Mouse (Mus musculus): ENCODE measurements around the gene Gfm2. TPM values are rescaled to one million over a fixed set of nuclear protein-coding genes. Genes with fewer than 3 reads are reported as not detected.

The Gfm2 gene
- polyA plus RNA-seq, 1 experiment from 2014 or later: 33.5 TPM

DNA sequence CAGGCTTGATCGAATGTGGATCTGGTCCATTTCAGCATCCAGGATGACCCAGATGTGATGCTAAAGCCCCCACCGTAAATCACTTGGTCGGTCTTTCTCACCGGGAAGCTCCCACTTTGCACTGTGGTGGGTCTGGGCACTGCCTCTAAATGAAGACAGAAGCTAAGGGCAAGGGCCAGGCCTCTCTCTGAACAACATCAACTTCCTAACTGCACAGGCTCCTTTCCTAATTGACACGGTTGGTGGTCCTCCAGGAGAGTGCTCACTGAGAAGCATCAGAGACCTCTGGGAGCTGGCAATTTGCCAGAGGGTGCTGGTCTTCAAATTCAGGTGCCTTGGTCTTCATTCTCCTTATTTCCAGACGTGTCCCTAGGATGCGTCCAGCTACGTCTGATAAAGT is 86.1 kb downstream of the Gfm2 start:
- H3K4me2 ChIP-seq (replicated peaks; ENCODE audit: low read depth, low read length): no peak overlapping the region
- peaks cover 4% of the 10 kb centered on the region; the same call in 1 of the 2 replicates for H3K9me3 ChIP-seq (ENCODE audit: low read length)
- no peaks in the 10 kb centered on the region for H3K27me3 ChIP-seq (ENCODE audit: insufficient read depth, low read length)
- peak overlapping the region; percentile 24; the same call in 1 of the 2 replicates for H3K27ac ChIP-seq (ENCODE audit: low read length)
- no peak overlapping the region for H3K9ac ChIP-seq (replicated peaks; ENCODE audit: low read length)
- 53% methylated on average over 8 of the region's 8 CpGs for WGBS
- H3K4me1 ChIP-seq (ENCODE audit: insufficient read depth, low read length): peaks cover 7% of the 10 kb centered on the region
- peak; percentile 55; the same call in 1 of the 2 replicates for ATAC-seq (ENCODE audit: low FRiP score, low TSS enrichment)
- H3K4me3 ChIP-seq (ENCODE audit: low read length): no peak overlapping the region
- H3K36me3 ChIP-seq (ENCODE audit: insufficient read depth, low read length): no peaks in the 10 kb centered on the region

DNA sequence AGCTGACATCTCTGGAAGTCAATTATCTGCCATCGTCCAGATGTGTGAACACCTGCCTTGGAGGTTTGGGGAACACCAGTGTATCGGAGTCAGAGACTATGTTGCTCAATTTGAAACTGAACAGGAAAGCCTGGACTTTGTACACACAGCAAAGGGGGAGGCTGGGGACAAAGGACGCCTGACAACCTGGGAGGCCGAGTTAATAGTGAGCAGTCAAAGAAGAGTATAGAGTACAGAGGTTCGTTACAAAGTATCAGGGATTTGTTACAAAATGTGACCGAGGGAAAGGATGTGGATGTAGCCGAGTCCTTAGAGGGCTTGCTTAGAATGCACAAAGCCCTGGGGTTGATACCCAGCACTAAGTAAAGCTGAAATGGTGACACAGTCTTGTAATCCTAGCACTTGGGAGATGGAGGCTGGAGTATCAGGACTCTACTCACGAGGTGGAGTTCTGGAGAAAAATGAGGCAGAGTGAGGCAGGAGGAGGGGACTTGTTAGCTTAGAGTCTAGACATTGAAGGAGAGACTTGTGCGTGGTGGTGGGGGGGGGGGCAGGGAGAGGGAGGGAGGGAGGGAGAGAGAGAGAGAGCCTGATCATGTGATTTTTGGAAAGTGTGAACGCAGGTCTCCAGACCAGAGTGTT is 86.7 kb downstream of the Gfm2 start:
- Histone ChIP-seq H3K27ac (ENCODE audit: low read length) (0 out of 2 replicates have a peak overlapping the region, but pooled peaks have one; percentile 50), H3K36me3 (ENCODE audit: insufficient read depth, low read length) (no peaks in the 10 kb centered on the region), H3K4me1 (ENCODE audit: insufficient read depth, low read length) (peaks cover 7% of the 10 kb centered on the region), H3K9ac (replicated peaks; ENCODE audit: low read length) (no peak overlapping the region), H3K9me3 (ENCODE audit: low read length) (peaks cover 4% of the 10 kb centered on the region; the same call in 1 of the 2 replicates), H3K4me2 (replicated peaks; ENCODE audit: low read depth, low read length) (peak overlapping the region; percentile 50), H3K4me3 (ENCODE audit: low read length) (no peak overlapping the region), H3K27me3 (ENCODE audit: insufficient read depth, low read length) (no peaks in the 10 kb centered on the region)
- WGBS: 54% methylated on average over 10 of the region's 10 CpGs
- peak; percentile 84 for ATAC-seq (ENCODE audit: low FRiP score, low TSS enrichment)

DNA sequence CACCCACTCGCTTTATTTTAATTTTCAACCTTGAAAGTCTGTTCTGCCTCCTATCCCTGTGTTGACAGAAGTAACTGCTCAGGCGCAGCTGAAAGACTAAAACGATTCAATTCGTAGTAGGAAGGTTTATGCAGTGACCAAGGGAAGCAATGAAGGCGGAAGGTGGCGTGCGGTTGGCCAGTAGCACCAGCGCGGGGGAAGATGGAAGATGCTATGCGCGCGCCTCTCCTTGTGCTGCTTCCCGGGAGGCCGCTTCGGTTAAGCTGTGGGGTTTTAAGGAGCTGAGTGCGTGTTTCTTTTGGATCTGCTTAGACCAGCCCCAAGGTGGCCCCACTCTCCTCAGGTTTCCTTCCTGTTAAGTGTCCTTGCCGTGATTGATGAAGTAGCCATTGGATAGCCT is 87.4 kb downstream of the Gfm2 start:
- H3K4me2 ChIP-seq (replicated peaks; ENCODE audit: low read depth, low read length): peak overlapping the region; percentile 50
- 22% methylated on average over 17 of the region's 17 CpGs for WGBS

DNA sequence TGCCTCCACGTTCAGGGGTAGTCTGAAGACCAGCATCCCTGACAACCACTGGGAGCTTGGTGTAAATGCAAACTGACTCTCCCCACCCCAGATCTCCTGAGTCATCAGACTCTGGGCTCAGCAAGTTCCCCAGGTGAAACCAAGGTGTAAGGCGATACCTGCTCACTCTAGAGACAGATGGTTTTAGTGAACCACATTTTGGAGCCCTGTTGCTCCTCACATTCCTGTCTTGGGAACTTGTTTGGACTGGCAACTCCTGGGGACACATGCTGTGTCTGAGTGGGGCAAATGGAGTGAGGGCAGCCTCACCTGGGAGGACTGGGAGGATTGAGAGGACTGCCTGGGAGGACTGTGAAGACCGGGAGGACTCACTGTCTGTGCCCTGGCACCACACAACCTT is 90.1 kb downstream of the Gfm2 start:
- no peak overlapping the region for H3K27ac ChIP-seq (ENCODE audit: low read length)
- H3K36me3 ChIP-seq (ENCODE audit: insufficient read depth, low read length): no peaks in the 10 kb centered on the region
- H3K27me3 ChIP-seq (ENCODE audit: insufficient read depth, low read length): no peaks in the 10 kb centered on the region
- no peak overlapping the region for H3K9ac ChIP-seq (replicated peaks; ENCODE audit: low read length)
- no peak for ATAC-seq (ENCODE audit: low FRiP score, low TSS enrichment)
- H3K4me2 ChIP-seq (replicated peaks; ENCODE audit: low read depth, low read length): no peak overlapping the region
- no peak overlapping the region for H3K4me3 ChIP-seq (ENCODE audit: low read length)
- peaks cover 7% of the 10 kb centered on the region for H3K4me1 ChIP-seq (ENCODE audit: insufficient read depth, low read length)
- H3K9me3 ChIP-seq (ENCODE audit: low read length): peaks cover 4% of the 10 kb centered on the region; the same call in 1 of the 2 replicates
- 92% methylated on average over 3 of the region's 3 CpGs for WGBS

More for the DNA sequence above, 87.4 kb downstream of the Gfm2 start:
- no peaks in the 10 kb centered on the region for H3K27me3 ChIP-seq (ENCODE audit: insufficient read depth, low read length)
- peak overlapping the region; percentile 53; the same call in 1 of the 2 replicates for H3K27ac ChIP-seq (ENCODE audit: low read length)
- peaks cover 4% of the 10 kb centered on the region; the same call in 1 of the 2 replicates for H3K9me3 ChIP-seq (ENCODE audit: low read length)
- peak; percentile 29; the same call in 1 of the 2 replicates for ATAC-seq (ENCODE audit: low FRiP score, low TSS enrichment)
- H3K4me3 ChIP-seq (ENCODE audit: low read length): peak overlapping the region; percentile 27
- H3K4me1 ChIP-seq (ENCODE audit: insufficient read depth, low read length): peaks cover 7% of the 10 kb centered on the region
- H3K9ac ChIP-seq (replicated peaks; ENCODE audit: low read length): 0 out of 2 replicates have a peak overlapping the region, but pooled peaks have one; percentile 31
- H3K36me3 ChIP-seq (ENCODE audit: insufficient read depth, low read length): no peaks in the 10 kb centered on the region

DNA sequence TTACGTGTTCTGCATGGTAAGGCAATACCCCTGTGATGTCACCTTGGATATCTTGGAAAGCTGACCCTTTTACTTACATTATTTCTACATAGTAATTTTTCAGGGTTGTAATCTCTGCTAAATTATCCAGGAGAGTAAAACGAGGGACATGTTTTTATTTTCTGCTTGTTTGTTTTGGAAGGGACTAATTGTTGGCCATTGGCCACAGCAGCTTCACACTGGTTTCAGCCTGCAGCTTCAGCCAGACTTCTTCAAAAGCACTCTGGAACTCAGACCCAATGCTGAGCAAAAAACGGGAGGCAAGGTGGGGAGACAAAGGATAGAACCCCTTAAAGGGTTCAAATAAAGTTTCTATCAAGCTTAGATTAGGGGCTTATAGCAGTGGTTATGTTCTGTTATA is 92.4 kb downstream of the Gfm2 start:
- 41% methylated on average over 3 of the region's 3 CpGs for WGBS
- Histone ChIP-seq H3K9me3 (ENCODE audit: low read length) (peaks cover 4% of the 10 kb centered on the region; the same call in 1 of the 2 replicates), H3K4me1 (ENCODE audit: insufficient read depth, low read length) (peaks cover 3% of the 10 kb centered on the region), H3K4me3 (ENCODE audit: low read length) (no peak overlapping the region), H3K4me2 (replicated peaks; ENCODE audit: low read depth, low read length) (no peak overlapping the region), H3K27ac (ENCODE audit: low read length) (no peak overlapping the region), H3K27me3 (ENCODE audit: insufficient read depth, low read length) (no peaks in the 10 kb centered on the region), H3K36me3 (ENCODE audit: insufficient read depth, low read length) (no peaks in the 10 kb centered on the region), H3K9ac (replicated peaks; ENCODE audit: low read length) (no peak overlapping the region)
- no peak for ATAC-seq (ENCODE audit: low FRiP score, low TSS enrichment)

Other genes with a start within 250 kb of the Gfm2 start
- gene Gcnt4, start 213.2 kb upstream of the Gfm2 start, polyA plus RNA-seq (2015; fragmentation: Nextera tagmentation; extraction: Ambion mirVana): 1.7 and 1.8 TPM in 2 replicates
- not detected in 2 replicates for gene 1700029F12Rik, start 103.6 kb upstream of the Gfm2 start, polyA plus RNA-seq (2015; fragmentation: Nextera tagmentation; extraction: Ambion mirVana)
- 2.3 and 2.4 TPM in 2 replicates for gene Fam169a, start 70.7 kb upstream of the Gfm2 start, polyA plus RNA-seq (2015; fragmentation: Nextera tagmentation; extraction: Ambion mirVana)
- gene Gm6169, start 38.7 kb upstream of the Gfm2 start, polyA plus RNA-seq (2015; fragmentation: Nextera tagmentation; extraction: Ambion mirVana): 3.4 and 11.4 TPM in 2 replicates
- 48.8 and 55.4 TPM in 2 replicates for gene Nsa2, start within 50 bp of the Gfm2 start, polyA plus RNA-seq (2015; fragmentation: Nextera tagmentation; extraction: Ambion mirVana)
- gene Hexb, start 60.4 kb downstream of the Gfm2 start, polyA plus RNA-seq (2015; fragmentation: Nextera tagmentation; extraction: Ambion mirVana): 40.3 and 44.6 TPM in 2 replicates
- gene Enc1, start 103.2 kb downstream of the Gfm2 start, polyA plus RNA-seq (2015; fragmentation: Nextera tagmentation; extraction: Ambion mirVana): 13.7 and 14.3 TPM in 2 replicates